Mouse (Mus musculus) heart, postnatal 0 days (tissue): ENCODE measurements around the gene Slc30a1.

Experiments
- CTCF ChIP-seq: IDR thresholded peaks from 2 replicates; pipeline ENCODE4 v1.5.1; 2016; ENCODE audit warnings: antibody characterized with exemption, control low read depth, low read depth
- EP300 ChIP-seq: IDR thresholded peaks from 2 replicates; pipeline ENCODE4 v1.6.1; 2016; ENCODE audit warnings: antibody characterized with exemption, low read depth

DNA sequence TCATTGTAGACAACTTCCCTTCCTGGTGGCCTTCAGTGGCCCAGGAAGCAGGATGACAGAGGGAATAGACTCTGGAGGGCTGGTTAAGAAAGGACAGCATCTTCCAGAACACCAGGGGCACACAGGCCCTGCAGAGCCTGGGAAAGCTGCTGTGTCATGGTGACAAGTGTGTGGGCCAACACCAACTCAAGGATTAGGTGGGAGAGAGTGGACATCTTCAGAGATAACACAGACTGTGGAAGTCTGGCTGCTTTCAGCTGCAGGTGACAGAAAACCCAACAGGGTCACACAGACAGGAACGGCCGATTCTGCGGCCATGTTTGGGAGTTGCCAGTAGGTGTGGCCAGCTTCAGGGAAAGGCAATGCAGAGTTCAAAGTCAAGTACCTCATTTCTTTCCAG lies 26.3 kb upstream of the Slc30a1 start:
- no peak for TF ChIP-seq EP300
- no peak for TF ChIP-seq CTCF
